Mouse (Mus musculus) liver, embryonic 16.5 days (tissue): Measurements from ENCODE around the gene Trappc10. TPM values are rescaled to one million over a fixed set of nuclear protein-coding genes. Genes with fewer than 3 reads are reported as not detected.

Source experiments
- ATAC-seq: fragments of 200-750 bp; cut with Nextera tagmentation; 2 replicates; pipeline ENCODE4 v1.8.0; 2017; ENCODE audit warnings: low read depth, mild to moderate bottlenecking, moderate number of reproducible peaks, moderate library complexity
- H3K27ac ChIP-seq: fragments of 300-500 bp; sonication (generic); 2 replicates; pipeline ENCODE4 v1.5.1; 2014; ENCODE audit warnings: mild to moderate bottlenecking, low read length
- H3K27me3 ChIP-seq: fragments of 300-500 bp; sonication (generic); 2 replicates; pipeline ENCODE4 v1.6.1; 2014; ENCODE audit warnings: low read depth, low read length, mixed read lengths; ENCODE audit not compliant: control insufficient read depth, insufficient read depth
- H3K36me3 ChIP-seq: fragments of 300-500 bp; sonication (generic); 2 replicates; pipeline ENCODE4 v1.6.1; 2014; ENCODE audit warnings: mild to moderate bottlenecking; ENCODE audit not compliant: control insufficient read depth, insufficient read depth
- H3K4me1 ChIP-seq: fragments of 300-500 bp; sonication (generic); 2 replicates; pipeline ENCODE4 v1.6.1; 2014; ENCODE audit warnings: low read depth, low read length, mixed read lengths; ENCODE audit not compliant: control insufficient read depth
- H3K4me2 ChIP-seq: fragments of 300-500 bp; sonication (generic); 2 replicates; pipeline ENCODE4 v1.6.1; 2014; ENCODE audit warnings: low read depth, low read length, mixed read lengths
- H3K4me3 ChIP-seq: fragments of 300-500 bp; sonication (generic); 2 replicates; pipeline ENCODE4 v1.5.1; 2014; ENCODE audit warnings: low read depth, mild to moderate bottlenecking, low read length
- H3K9ac ChIP-seq: fragments of 300-500 bp; sonication (generic); 2 replicates; pipeline ENCODE4 v1.6.1; 2014; ENCODE audit warnings: low read depth, low read length
- H3K9me3 ChIP-seq: fragments of 300-500 bp; sonication (generic); replicated peaks from 2 replicates; pipeline ENCODE4 v1.6.1; 2016; ENCODE audit warnings: low read length; ENCODE audit not compliant: control insufficient read depth
- WGBS: fragments of 180-500 bp; shearing (Covaris S2); extraction: QIAGEN DNeasy Blood & Tissue Kit; methylation state at CpG from one replicate; pipeline ENCODE4 v1.1.7; 2014; ENCODE audit not compliant: insufficient replicate concordance; 5-methylcytosine and 5-hydroxymethylcytosine counted together
- polyA plus RNA-seq: library from polyadenylated mRNA; unstranded; fragments of >200 nt; fragmentation: Nextera tagmentation; extraction: Ambion mirVana; gene quantifications from 2 replicates; pipeline ENCODE4 v1.2.1, GENCODE M21; 2015

Trappc10 gene
- polyA plus RNA-seq, 1 experiment from 2014 or later: 5.9 TPM

GRCm38 (mm10) chr10:78171581-78171980 is 72.9 kb downstream of the Trappc10 start:
- peaks cover 20% of the 10 kb centered on the region for H3K4me1 ChIP-seq
- H3K27me3 ChIP-seq: no peaks in the 10 kb centered on the region
- H3K27ac ChIP-seq: no peak overlapping the region
- H3K9me3 ChIP-seq: no peaks in the 10 kb centered on the region
- peaks cover 30% of the 10 kb centered on the region for H3K36me3 ChIP-seq
- ATAC-seq: no peak
- H3K4me3 ChIP-seq: no peak overlapping the region
- no peak overlapping the region for H3K4me2 ChIP-seq
- 78% methylated on average over 9 of the region's 9 CpGs for WGBS
- no peak overlapping the region for H3K9ac ChIP-seq

GRCm38 (mm10) chr10:78171057-78171456 is 73.4 kb downstream of the Trappc10 start:
- Histone ChIP-seq H3K4me1 (peaks cover 20% of the 10 kb centered on the region), H3K27ac (no peak overlapping the region), H3K27me3 (no peaks in the 10 kb centered on the region), H3K4me3 (no peak overlapping the region), H3K4me2 (no peak overlapping the region), H3K9ac (no peak overlapping the region), H3K36me3 (peaks cover 29% of the 10 kb centered on the region), H3K9me3 (no peaks in the 10 kb centered on the region)
- 84% methylated on average over 7 of the region's 7 CpGs for WGBS
- no peak for ATAC-seq

GRCm38 (mm10) chr10:78170445-78170844 is 74.0 kb downstream of the Trappc10 start:
- H3K4me3 ChIP-seq: no peak overlapping the region; the same call in 1 of the 2 replicates
- peaks cover 20% of the 10 kb centered on the region for H3K4me1 ChIP-seq
- peak overlapping the region; percentile 51 for H3K27ac ChIP-seq
- peaks cover 28% of the 10 kb centered on the region for H3K36me3 ChIP-seq
- no peak overlapping the region; the same call in 1 of the 2 replicates for H3K9ac ChIP-seq
- WGBS: 65% methylated on average over 2 of the region's 2 CpGs
- no peaks in the 10 kb centered on the region for H3K27me3 ChIP-seq
- no peaks in the 10 kb centered on the region for H3K9me3 ChIP-seq
- no peak for ATAC-seq
- peak overlapping the region; percentile 98 for H3K4me2 ChIP-seq

GRCm38 (mm10) chr10:78169281-78170042 is 75.0 kb downstream of the Trappc10 start, which contains the start of gene D10Jhu81e:
Gene D10Jhu81e (minus strand): TSS chr10:78169782.
- Histone ChIP-seq H3K4me1 (peaks cover 20% of the 10 kb centered on the region), H3K36me3 (peaks cover 23% of the 10 kb centered on the region), H3K9ac (peak within 1 kb of the TSS; percentile 89), H3K4me3 (peak within 1 kb of the TSS; percentile 84), H3K27ac (peak within 1 kb of the TSS; percentile 74), H3K9me3 (no peaks in the 10 kb centered on the region), H3K4me2 (peak within 1 kb of the TSS; percentile 98), H3K27me3 (no peaks in the 10 kb centered on the region)
- 1% methylated on average over 49 of the region's 50 CpGs for WGBS
- peak; percentile 97 for ATAC-seq

DNA sequence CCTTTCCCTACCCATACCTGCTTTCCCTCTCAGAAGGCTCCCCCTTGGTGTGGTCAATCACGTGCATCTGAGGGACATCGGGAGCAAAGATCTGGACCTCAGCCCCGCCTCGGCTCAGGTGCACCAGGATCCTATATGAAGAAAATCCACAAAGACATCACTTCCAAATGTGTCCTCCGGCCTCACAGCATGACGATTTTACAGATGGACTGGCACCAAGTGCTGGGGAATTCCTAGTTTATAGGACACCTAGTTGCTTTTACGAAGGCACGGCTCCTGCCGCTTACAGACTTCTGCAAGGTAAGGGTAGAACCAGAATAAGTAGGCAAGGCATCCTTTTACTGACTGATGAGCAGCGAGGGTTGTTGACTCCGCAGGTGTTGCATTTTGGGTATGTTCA is 75.6 kb downstream of the Trappc10 start:
- Histone ChIP-seq H3K9me3 (no peaks in the 10 kb centered on the region), H3K4me2 (peak overlapping the region; percentile 98), H3K36me3 (peaks cover 23% of the 10 kb centered on the region), H3K4me3 (peak overlapping the region; percentile 84), H3K27me3 (no peaks in the 10 kb centered on the region), H3K27ac (peak overlapping the region; percentile 74; the same call in 1 of the 2 replicates), H3K4me1 (peaks cover 20% of the 10 kb centered on the region), H3K9ac (peak overlapping the region; percentile 89)
- WGBS: 68% methylated on average over 11 of the region's 11 CpGs
- no peak for ATAC-seq

DNA sequence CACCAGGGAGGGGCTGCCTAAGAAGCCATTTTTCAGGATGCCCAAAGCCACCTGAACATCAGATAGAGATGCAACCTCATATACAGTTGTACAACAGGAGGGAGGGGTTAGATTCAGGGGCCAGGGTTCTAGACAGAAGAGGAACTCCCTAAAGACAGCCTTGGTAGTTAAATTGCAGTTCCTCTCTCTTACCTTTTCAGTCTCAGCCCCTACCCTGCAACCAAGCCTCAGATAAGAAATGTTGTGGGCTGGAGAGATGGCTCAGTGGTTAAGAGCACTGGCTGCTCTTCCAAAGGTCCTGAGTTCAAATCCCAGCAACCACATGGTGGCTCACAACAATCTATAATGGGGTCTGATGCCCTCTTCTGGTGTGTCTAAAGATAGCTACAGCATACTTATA is 76.7 kb downstream of the Trappc10 start:
- Histone ChIP-seq H3K4me3 (no peak overlapping the region), H3K4me1 (peaks cover 20% of the 10 kb centered on the region), H3K27ac (no peak overlapping the region), H3K9me3 (no peaks in the 10 kb centered on the region), H3K27me3 (no peaks in the 10 kb centered on the region), H3K36me3 (peaks cover 14% of the 10 kb centered on the region), H3K9ac (no peak overlapping the region), H3K4me2 (no peak overlapping the region)
- ATAC-seq: no peak

- H3K4me1 ChIP-seq: peaks cover 20% of the 10 kb centered on the region
- no peak overlapping the region for H3K4me3 ChIP-seq
- no peak overlapping the region for H3K9ac ChIP-seq
- peaks cover 14% of the 10 kb centered on the region for H3K36me3 ChIP-seq
- 78% methylated on average over 7 of the region's 7 CpGs for WGBS
- no peak overlapping the region for H3K4me2 ChIP-seq
- no peak overlapping the region for H3K27ac ChIP-seq
- H3K9me3 ChIP-seq: no peaks in the 10 kb centered on the region
- ATAC-seq: no peak
- no peaks in the 10 kb centered on the region for H3K27me3 ChIP-seq
Observed at GRCm38 (mm10) chr10:78167333-78167732, 77.1 kb downstream of the Trappc10 start.

DNA sequence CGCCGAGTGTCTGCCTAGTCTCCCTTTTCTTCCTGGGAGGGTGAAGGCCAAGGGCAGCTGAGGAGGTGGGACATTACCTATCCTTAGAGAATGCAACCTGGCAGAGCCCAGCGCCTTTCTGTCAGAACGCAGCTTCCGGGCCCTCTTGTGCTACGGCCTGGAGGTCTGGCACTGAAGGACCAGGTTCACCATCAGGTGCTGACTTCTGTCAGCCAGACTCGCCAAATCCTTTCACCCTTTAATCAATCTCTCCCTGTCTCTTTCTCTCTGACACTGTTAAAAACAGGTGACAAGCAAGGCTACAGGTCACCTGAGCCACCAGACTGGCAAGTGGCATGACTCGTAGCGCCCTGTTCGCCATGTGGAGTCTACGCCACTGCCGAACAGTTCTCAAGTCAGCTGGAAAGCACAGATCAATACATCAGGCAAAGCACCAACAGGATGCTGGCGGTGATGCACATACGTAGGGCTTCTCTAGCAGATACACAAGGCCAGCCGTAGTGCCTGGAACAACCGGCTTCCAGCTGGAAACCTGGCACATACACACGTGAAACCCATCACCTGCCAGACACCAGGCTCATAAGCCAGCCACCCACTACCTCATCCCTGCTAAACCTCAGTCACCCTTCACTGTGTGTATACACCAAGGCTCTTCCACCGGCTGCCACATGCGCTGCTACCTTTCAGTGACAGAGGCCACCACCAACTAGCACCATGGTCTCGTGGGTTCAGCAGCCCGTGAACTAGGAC is 79.0 kb downstream of the Trappc10 start:
- 83% methylated on average over 21 of the region's 21 CpGs for WGBS
- no peak for ATAC-seq
- Histone ChIP-seq H3K9me3 (no peaks in the 10 kb centered on the region), H3K4me1 (peaks cover 17% of the 10 kb centered on the region), H3K27me3 (no peaks in the 10 kb centered on the region), H3K36me3 (peaks cover 2% of the 10 kb centered on the region; the same call in 1 of the 2 replicates), H3K4me3 (no peak overlapping the region), H3K27ac (no peak overlapping the region), H3K4me2 (no peak overlapping the region), H3K9ac (no peak overlapping the region)

DNA sequence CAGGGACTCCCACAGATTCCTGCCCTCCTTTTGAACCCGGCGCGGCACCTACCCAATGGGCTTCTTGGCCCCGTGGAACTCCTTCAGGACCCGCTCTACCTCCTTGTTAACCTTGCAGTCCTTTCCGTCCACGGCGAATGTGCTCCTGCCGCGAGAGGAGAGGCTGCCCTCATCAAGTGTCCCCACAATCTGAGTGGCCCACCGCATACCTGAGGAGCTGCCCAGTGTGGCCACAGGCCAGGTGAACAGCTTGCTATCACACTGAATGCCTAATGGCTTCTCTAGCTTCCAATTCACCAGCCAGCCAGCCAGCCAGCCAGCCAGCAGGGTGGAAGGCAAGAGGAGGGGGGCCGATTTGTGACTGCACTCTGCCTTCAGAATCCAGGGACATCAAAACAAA is 79.7 kb downstream of the Trappc10 start:
- H3K4me1 ChIP-seq: peaks cover 12% of the 10 kb centered on the region
- no peak overlapping the region for H3K4me3 ChIP-seq
- H3K9me3 ChIP-seq: no peaks in the 10 kb centered on the region
- ATAC-seq: no peak
- no peak overlapping the region for H3K9ac ChIP-seq
- H3K27ac ChIP-seq: no peak overlapping the region
- no peak overlapping the region for H3K4me2 ChIP-seq
- 84% methylated on average over 12 of the region's 12 CpGs for WGBS
- H3K36me3 ChIP-seq: peaks cover 2% of the 10 kb centered on the region; the same call in 1 of the 2 replicates
- no peaks in the 10 kb centered on the region for H3K27me3 ChIP-seq
